Mouse (Mus musculus): Measurements from ENCODE around the gene Prkce. TPM values are rescaled to one million over a fixed set of nuclear protein-coding genes. Genes with fewer than 3 reads are reported as not detected.

Gene Prkce
- polyA plus RNA-seq, 1 experiment from 2014 or later: 44.3 TPM

DNA sequence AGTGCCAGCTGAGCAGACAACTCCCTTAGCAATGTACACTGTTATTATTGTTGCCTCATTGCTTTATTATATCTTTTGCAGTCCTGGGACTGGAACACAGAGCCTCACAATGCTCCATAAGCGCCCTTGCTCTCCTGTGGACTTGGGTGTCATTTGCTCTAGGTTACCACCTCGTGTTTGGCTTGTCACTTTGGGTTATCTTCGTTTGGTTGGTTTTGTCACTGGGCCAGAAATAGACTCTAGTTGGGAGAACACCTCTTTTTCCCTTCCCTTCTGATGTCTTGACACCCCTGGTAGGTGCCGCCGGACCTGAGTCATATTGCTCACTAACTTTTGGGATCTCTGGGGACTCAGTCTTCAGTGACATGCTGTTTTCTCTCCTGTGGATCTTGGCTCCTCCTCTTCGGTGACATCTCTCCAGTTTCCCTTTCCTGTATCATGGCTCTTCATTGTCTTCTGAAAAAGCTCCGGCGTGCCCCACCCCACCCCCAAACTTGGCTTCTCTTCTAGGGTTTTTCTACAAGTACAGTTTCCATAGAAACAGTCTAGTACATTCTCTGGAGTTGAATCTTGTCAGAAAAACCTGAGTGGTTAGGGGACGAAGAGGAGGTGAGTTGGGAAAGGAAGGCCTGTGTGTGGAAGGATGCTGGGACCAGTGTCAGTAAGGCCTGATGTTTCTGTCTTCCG lies 68.6 kb downstream of the Prkce start:
- Histone ChIP-seq H3K9ac (replicated peaks; ENCODE audit: low read depth, low read length) (no peak overlapping the region), H3K4me1 (ENCODE audit: control insufficient read depth, insufficient read depth, low read length) (no peaks in the 10 kb centered on the region), H3K4me2 (ENCODE audit: low read depth, low read length) (no peak overlapping the region), H3K4me3 (ENCODE audit: low read depth, low read length) (no peak overlapping the region), H3K9me3 (ENCODE audit: control insufficient read depth, low read length) (no peaks in the 10 kb centered on the region), H3K36me3 (ENCODE audit: control insufficient read depth, insufficient read depth, low read length) (no peaks in the 10 kb centered on the region), H3K27ac (ENCODE audit: low read depth, low read length) (no peak overlapping the region), H3K27me3 (ENCODE audit: control insufficient read depth, insufficient read depth, low read length) (no peaks in the 10 kb centered on the region)
- 85% methylated on average over 10 of the region's 10 CpGs for WGBS
- ATAC-seq (ENCODE audit: low read depth): no peak

DNA sequence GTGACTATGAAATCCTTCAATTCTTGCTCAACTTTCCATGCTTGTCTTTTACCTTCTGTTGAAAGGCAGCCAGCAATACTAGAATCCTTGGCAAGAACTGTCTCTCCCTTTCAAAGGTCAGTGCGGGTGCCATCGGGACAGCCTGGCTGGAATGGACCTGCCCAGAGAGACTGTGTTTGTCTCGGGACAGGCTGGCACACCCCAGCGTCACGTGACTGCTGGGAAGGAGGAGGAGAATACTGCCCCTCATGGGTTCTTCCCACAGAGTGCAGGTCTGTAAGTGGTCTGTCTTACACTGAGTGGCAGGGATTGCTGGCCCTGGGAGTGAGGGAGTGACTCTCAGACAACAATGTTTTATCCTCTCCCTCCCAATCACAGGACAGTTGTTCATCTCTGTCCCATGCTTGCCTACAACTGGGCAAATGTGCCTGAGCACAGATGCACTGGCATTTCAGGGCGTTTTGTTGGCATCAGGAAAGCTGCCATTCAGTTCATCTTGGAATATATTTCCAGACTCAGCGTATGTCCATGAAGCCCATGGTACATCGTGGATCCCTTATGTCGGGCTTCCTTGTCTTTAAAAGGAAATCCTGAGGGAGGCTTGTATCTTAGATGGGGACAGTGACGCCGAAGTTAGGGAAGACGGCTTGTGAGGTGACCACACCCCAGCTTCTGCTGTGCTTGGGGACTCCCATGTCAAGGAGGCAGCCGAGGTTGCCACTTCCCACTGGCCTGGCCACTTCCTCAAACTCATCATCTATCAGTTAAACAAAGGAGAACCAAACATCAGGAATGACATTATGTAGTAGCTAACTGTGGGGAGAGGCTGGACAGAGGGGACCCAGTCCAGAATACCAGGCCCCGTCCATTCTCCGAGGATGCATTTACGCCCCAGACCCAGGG lies 69.5 kb downstream of the Prkce start:
- 92% methylated on average over 16 of the region's 16 CpGs for WGBS
- no peaks in the 10 kb centered on the region for H3K4me1 ChIP-seq (ENCODE audit: control insufficient read depth, insufficient read depth, low read length)
- H3K9ac ChIP-seq (replicated peaks; ENCODE audit: low read depth, low read length): no peak overlapping the region

DNA sequence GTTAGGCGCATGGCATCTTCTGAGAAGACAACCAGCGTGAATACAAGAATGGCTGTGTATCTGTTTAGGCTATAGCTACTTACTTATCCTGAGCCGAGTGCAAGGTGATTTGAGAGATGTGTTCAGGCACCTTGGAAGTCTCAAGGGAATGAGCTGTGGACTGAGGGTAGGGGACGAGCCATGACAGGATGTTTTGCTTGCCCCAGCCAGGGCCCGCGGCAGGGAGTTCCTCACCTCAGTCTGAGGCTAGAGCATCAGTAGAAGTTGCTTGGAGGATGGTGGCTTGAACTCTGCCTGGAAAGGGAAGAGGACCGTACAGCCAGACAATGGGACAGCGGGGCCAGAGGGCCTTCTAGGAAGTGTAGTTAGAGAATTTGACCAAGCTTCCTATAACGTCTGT lies 74.7 kb downstream of the Prkce start:
- no peak for ATAC-seq (ENCODE audit: low read depth)
- H3K36me3 ChIP-seq (ENCODE audit: control insufficient read depth, insufficient read depth, low read length): no peaks in the 10 kb centered on the region
- WGBS: 93% methylated on average over 9 of the region's 9 CpGs
- no peaks in the 10 kb centered on the region for H3K27me3 ChIP-seq (ENCODE audit: control insufficient read depth, insufficient read depth, low read length)
- H3K9ac ChIP-seq (replicated peaks; ENCODE audit: low read depth, low read length): no peak overlapping the region
- H3K4me1 ChIP-seq (ENCODE audit: control insufficient read depth, insufficient read depth, low read length): no peaks in the 10 kb centered on the region
- H3K9me3 ChIP-seq (ENCODE audit: control insufficient read depth, low read length): no peaks in the 10 kb centered on the region
- no peak overlapping the region for H3K27ac ChIP-seq (ENCODE audit: low read depth, low read length)
- no peak overlapping the region for H3K4me3 ChIP-seq (ENCODE audit: low read depth, low read length)
- no peak overlapping the region for H3K4me2 ChIP-seq (ENCODE audit: low read depth, low read length)

More for the DNA sequence above, 69.5 kb downstream of the Prkce start:
- no peaks in the 10 kb centered on the region for H3K27me3 ChIP-seq (ENCODE audit: control insufficient read depth, insufficient read depth, low read length)
- no peak overlapping the region for H3K4me2 ChIP-seq (ENCODE audit: low read depth, low read length)
- H3K36me3 ChIP-seq (ENCODE audit: control insufficient read depth, insufficient read depth, low read length): no peaks in the 10 kb centered on the region
- H3K9me3 ChIP-seq (ENCODE audit: control insufficient read depth, low read length): no peaks in the 10 kb centered on the region
- peak; percentile 54; the same call in 1 of the 2 replicates for ATAC-seq (ENCODE audit: low read depth)
- H3K4me3 ChIP-seq (ENCODE audit: low read depth, low read length): no peak overlapping the region
- H3K27ac ChIP-seq (ENCODE audit: low read depth, low read length): no peak overlapping the region

DNA sequence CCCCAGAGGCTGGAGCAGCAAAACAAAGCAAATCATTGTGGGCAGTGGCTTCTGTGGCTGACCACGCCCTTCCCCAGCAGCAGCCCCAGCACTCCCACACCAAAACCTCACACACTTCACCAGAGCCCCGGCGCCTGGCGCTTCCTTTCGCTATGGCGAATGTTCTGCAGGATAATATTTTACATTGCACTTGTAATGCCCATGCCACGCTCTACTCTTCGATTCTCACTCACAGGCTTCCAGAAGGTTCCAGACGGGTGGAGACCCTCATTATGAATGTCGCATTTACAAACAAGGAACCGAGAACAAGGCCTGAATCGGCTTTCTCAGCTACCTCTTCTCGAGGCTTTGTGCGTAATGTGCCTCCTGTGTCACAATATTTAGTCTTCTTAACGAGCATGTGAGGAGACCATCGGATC lies 75.5 kb downstream of the Prkce start:
- H3K9ac ChIP-seq (replicated peaks; ENCODE audit: low read depth, low read length): no peak overlapping the region
- no peak for ATAC-seq (ENCODE audit: low read depth)
- 87% methylated on average over 16 of the region's 16 CpGs for WGBS

DNA sequence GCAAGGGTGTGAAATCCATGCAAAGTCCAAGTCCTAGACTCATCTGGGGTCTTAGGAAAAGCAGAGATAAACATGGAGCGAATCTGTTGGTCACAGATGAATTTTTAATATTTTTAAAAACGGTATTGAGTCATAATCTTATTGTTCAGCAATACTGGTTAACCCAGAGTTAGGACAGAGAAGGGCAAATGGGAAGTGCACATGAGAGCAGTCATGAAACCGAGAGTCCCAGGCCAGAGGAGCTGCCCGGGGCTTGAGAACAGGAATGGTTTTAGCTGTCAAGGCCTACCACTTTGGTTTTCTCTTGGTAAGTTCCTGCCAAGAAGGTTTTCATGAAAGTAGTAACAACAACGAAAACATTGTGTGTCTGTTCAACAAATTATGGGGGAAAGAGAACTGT lies 76.8 kb downstream of the Prkce start:
- Histone ChIP-seq H3K4me3 (ENCODE audit: low read depth, low read length) (no peak overlapping the region), H3K9me3 (ENCODE audit: control insufficient read depth, low read length) (no peaks in the 10 kb centered on the region), H3K36me3 (ENCODE audit: control insufficient read depth, insufficient read depth, low read length) (no peaks in the 10 kb centered on the region), H3K9ac (replicated peaks; ENCODE audit: low read depth, low read length) (no peak overlapping the region), H3K4me1 (ENCODE audit: control insufficient read depth, insufficient read depth, low read length) (no peaks in the 10 kb centered on the region), H3K4me2 (ENCODE audit: low read depth, low read length) (no peak overlapping the region), H3K27ac (ENCODE audit: low read depth, low read length) (no peak overlapping the region), H3K27me3 (ENCODE audit: control insufficient read depth, insufficient read depth, low read length) (no peaks in the 10 kb centered on the region)
- ATAC-seq (ENCODE audit: low read depth): no peak
- 94% methylated on average over 5 of the region's 5 CpGs for WGBS

More for the DNA sequence above, 75.5 kb downstream of the Prkce start:
- H3K27ac ChIP-seq (ENCODE audit: low read depth, low read length): no peak overlapping the region
- no peaks in the 10 kb centered on the region for H3K4me1 ChIP-seq (ENCODE audit: control insufficient read depth, insufficient read depth, low read length)
- no peaks in the 10 kb centered on the region for H3K36me3 ChIP-seq (ENCODE audit: control insufficient read depth, insufficient read depth, low read length)
- H3K4me2 ChIP-seq (ENCODE audit: low read depth, low read length): no peak overlapping the region
- H3K9me3 ChIP-seq (ENCODE audit: control insufficient read depth, low read length): no peaks in the 10 kb centered on the region
- no peak overlapping the region for H3K4me3 ChIP-seq (ENCODE audit: low read depth, low read length)
- no peaks in the 10 kb centered on the region for H3K27me3 ChIP-seq (ENCODE audit: control insufficient read depth, insufficient read depth, low read length)

DNA sequence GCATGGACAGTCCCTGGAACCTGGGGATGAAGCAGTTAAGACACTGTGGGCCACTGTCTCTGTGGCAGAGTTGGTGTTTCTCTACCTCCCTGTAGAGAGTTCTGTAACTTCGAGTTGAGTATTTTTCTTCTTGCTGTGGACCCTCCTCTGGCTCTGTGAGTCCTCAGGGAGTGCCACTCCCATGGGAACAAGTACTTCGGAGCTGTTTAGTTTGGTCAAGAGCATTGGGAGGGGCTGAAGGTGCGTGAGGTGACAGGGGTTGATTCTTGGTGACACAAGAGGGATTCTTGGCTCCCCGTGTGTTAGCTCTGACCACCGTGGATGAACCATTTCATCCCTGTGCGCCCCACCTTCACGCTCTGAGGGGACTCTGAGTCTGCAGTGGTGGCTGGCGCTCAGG lies 81.2 kb downstream of the Prkce start:
- WGBS: 88% methylated on average over 8 of the region's 8 CpGs
- no peaks in the 10 kb centered on the region for H3K27me3 ChIP-seq (ENCODE audit: control insufficient read depth, insufficient read depth, low read length)
- ATAC-seq (ENCODE audit: low read depth): no peak
- H3K4me3 ChIP-seq (ENCODE audit: low read depth, low read length): no peak overlapping the region
- no peak overlapping the region for H3K4me2 ChIP-seq (ENCODE audit: low read depth, low read length)
- H3K27ac ChIP-seq (ENCODE audit: low read depth, low read length): no peak overlapping the region
- no peaks in the 10 kb centered on the region for H3K36me3 ChIP-seq (ENCODE audit: control insufficient read depth, insufficient read depth, low read length)
- peaks cover 9% of the 10 kb centered on the region; the same call in 1 of the 2 replicates for H3K4me1 ChIP-seq (ENCODE audit: control insufficient read depth, insufficient read depth, low read length)
- H3K9ac ChIP-seq (replicated peaks; ENCODE audit: low read depth, low read length): no peak overlapping the region
- H3K9me3 ChIP-seq (ENCODE audit: control insufficient read depth, low read length): no peaks in the 10 kb centered on the region

DNA sequence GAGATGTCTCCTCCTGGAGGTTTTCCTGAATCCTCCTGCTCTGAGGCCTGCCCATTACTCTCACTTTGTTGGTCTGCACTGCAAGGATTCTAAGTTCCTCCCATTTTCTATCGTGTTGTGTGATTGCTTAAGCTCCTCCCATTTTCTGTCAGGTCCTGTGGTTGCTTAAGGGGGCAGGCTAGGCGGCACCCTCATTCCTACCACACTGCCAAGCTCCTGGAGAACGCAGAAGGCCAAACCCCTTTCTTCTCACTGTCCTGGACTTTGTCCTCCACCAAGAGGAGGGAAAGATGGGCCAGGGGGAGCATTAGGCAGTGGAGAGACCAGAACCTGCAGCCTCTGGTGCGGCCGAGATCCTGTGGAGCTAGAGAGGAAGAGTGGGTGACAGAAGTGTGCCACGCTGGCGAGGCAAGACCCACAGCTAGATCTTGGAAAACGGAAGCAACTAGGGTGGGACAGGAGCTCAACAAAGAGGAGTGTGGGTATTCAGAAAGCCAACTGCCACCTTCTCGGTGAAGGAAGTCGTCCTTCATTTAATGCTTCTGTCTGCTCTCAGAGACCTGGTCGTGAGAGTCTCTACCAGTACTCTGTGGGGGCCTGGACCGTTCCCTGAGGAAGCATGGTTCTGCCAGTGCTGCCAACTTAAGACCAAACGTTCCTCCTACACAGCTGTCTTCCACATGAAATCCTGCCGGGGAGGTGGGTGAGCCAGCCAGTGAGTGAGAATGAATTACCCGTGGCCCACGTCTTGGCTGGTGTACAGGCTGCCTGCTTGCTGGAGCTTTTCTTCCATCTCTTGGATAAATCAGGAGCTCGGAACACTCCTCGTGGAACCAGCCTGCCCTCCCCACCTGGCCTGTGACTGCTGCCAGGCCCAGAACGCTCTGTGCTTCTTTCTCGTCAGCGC lies 82.2 kb downstream of the Prkce start:
- Histone ChIP-seq H3K4me2 (ENCODE audit: low read depth, low read length) (no peak overlapping the region), H3K4me1 (ENCODE audit: control insufficient read depth, insufficient read depth, low read length) (peaks cover 9% of the 10 kb centered on the region; the same call in 1 of the 2 replicates), H3K9ac (replicated peaks; ENCODE audit: low read depth, low read length) (no peak overlapping the region), H3K36me3 (ENCODE audit: control insufficient read depth, insufficient read depth, low read length) (no peaks in the 10 kb centered on the region), H3K4me3 (ENCODE audit: low read depth, low read length) (no peak overlapping the region), H3K27me3 (ENCODE audit: control insufficient read depth, insufficient read depth, low read length) (no peaks in the 10 kb centered on the region), H3K27ac (ENCODE audit: low read depth, low read length) (no peak overlapping the region; the same call in 1 of the 2 replicates), H3K9me3 (ENCODE audit: control insufficient read depth, low read length) (no peaks in the 10 kb centered on the region)
- 79% methylated on average over 21 of the region's 21 CpGs for WGBS
- ATAC-seq (ENCODE audit: low read depth): no peak

DNA sequence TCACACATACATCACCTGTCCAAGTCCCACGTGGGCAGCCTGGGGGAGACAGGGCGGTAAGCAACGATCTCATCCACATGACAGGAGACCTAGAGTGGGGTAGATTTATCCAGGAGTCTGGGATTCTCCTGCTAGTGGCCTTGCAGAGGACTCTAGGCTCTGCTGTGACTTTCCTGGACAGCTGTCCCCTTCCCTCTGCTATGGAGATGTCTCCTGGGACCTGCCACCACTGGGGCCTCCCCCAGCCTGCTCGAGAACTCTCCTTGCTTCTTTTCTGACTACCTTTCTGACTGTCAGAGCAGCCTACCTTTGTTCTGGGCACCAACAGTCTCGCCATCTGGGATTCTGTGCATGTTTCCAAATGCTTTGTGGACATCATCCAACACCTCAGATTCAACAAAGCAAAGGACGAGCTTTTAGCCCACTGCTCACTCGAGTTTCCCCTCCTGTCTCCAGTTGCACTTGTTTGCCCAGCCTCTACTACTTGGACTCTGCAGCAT lies 82.9 kb downstream of the Prkce start:
- Histone ChIP-seq H3K27ac (ENCODE audit: low read depth, low read length) (no peak overlapping the region; the same call in 1 of the 2 replicates), H3K36me3 (ENCODE audit: control insufficient read depth, insufficient read depth, low read length) (no peaks in the 10 kb centered on the region), H3K4me2 (ENCODE audit: low read depth, low read length) (no peak overlapping the region), H3K27me3 (ENCODE audit: control insufficient read depth, insufficient read depth, low read length) (no peaks in the 10 kb centered on the region), H3K9ac (replicated peaks; ENCODE audit: low read depth, low read length) (no peak overlapping the region), H3K4me1 (ENCODE audit: control insufficient read depth, insufficient read depth, low read length) (peaks cover 9% of the 10 kb centered on the region; the same call in 1 of the 2 replicates), H3K9me3 (ENCODE audit: control insufficient read depth, low read length) (no peaks in the 10 kb centered on the region), H3K4me3 (ENCODE audit: low read depth, low read length) (no peak overlapping the region)
- 70% methylated on average over 7 of the region's 7 CpGs for WGBS
- ATAC-seq (ENCODE audit: low read depth): no peak

Measured in neural tube, embryonic 14.5 days (tissue).